Mouse (Mus musculus) CH12.LX (cell line): ENCODE measurements around the gene Tmem132d.

ENCODE experiments used
- E2F4 ChIP-seq: IDR thresholded peaks from 2 replicates; pipeline ENCODE4 v1.6.1; 2011; ENCODE audit warnings: low read depth, low read length, improper control_type of control experiment; ENCODE audit not compliant: insufficient replicate concordance
- EP300 ChIP-seq: IDR thresholded peaks from 2 replicates; pipeline ENCODE4 v1.6.1; 2011; ENCODE audit warnings: low read length, improper control_type of control experiment
- ETS1 ChIP-seq: conservative IDR thresholded peaks from 2 replicates; pipeline ENCODE4 v1.6.1; 2012; ENCODE audit warnings: low read depth, mild to moderate bottlenecking, inconsistent platforms, low read length, improper control_type of control experiment, moderate library complexity
- JUN ChIP-seq: IDR thresholded peaks from 2 replicates; pipeline ENCODE4 v1.6.1; 2011; ENCODE audit warnings: low read depth, mild to moderate bottlenecking, low read length, improper control_type of control experiment, moderate library complexity; ENCODE audit not compliant: insufficient read depth
- POLR2A ChIP-seq: IDR thresholded peaks from 2 replicates; pipeline ENCODE4 v1.6.1; 2011; ENCODE audit warnings: low read depth, mild to moderate bottlenecking, improper control_type of control experiment, low read length
- SIN3A ChIP-seq: IDR thresholded peaks from 2 replicates; pipeline ENCODE4 v1.6.1; 2012; ENCODE audit warnings: low read length, improper control_type of control experiment, inconsistent platforms
- TBP ChIP-seq: conservative IDR thresholded peaks from 2 replicates; pipeline ENCODE4 v1.6.1; 2011; ENCODE audit warnings: low read depth, low read length, improper control_type of control experiment

GRCm38 (mm10) chr5:127859719-127860118, 573.2 kb downstream of the Tmem132d start:
- no peak for TF ChIP-seq SIN3A
- no peak for TF ChIP-seq JUN
- TF ChIP-seq TBP: no peak
- TF ChIP-seq ETS1: no peak
- TF ChIP-seq POLR2A: no peak
- no peak for TF ChIP-seq E2F4
- TF ChIP-seq EP300: no peak
